Mouse (Mus musculus): ENCODE data around the gene Glp2r. TPM values are rescaled to one million over a fixed set of nuclear protein-coding genes. Genes with fewer than 3 reads are reported as not detected.

Glp2r gene
- not detected for total RNA-seq (2023)

GRCm38 (mm10) chr11:67771053-67771452, at the start of gene Glp2r:
TSS of gene Glp2r (minus strand) at chr11:67771153.

DNA sequence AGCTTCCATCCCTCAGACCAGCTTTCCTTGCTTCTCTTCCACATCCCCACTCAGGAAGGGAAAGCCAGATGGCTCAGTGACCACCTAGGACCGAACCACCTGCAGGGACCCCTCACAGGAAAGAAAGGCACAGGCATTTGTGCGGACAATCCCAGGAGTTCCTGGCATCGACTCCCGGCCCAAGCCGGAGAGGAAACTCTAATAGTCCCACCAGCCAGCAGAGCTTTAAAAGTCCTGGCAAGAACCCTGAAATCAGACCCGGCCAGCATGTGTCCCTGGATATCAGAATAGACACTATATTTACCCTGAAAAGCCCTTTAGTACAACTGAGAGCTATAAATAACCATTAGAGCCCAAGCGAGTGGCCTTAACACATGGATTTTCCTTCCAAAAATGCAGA, 27.0 kb upstream of the Glp2r start, which contains the start of gene Dhrs7c:
Gene Dhrs7c, plus strand, starts transcription at position 257 of the 400 bp plus-strand sequence.

DNA sequence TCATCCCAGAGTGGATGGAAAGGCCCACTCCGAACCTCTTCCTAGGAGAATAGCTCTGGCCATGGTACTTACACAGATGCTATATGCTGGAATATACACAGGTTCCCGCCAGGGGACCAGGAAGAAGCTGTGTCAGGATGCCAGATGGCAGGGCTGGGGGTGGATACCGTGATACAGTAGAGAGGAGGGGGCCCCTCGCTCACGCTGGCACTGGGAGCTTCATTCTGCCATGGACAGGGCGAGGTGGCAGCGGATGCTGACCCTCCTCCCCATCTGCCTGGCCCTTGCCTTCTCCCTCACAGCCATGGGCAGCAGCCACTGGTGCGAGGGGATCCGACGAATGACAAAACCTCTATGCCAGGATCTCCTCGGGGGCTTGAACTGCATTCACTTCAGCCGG, 3.4 kb upstream of the Glp2r start, which contains the start of gene Gsg1l2:
Gene Gsg1l2, plus strand, starts transcription at position 230 of the 400 bp plus-strand sequence.

DNA sequence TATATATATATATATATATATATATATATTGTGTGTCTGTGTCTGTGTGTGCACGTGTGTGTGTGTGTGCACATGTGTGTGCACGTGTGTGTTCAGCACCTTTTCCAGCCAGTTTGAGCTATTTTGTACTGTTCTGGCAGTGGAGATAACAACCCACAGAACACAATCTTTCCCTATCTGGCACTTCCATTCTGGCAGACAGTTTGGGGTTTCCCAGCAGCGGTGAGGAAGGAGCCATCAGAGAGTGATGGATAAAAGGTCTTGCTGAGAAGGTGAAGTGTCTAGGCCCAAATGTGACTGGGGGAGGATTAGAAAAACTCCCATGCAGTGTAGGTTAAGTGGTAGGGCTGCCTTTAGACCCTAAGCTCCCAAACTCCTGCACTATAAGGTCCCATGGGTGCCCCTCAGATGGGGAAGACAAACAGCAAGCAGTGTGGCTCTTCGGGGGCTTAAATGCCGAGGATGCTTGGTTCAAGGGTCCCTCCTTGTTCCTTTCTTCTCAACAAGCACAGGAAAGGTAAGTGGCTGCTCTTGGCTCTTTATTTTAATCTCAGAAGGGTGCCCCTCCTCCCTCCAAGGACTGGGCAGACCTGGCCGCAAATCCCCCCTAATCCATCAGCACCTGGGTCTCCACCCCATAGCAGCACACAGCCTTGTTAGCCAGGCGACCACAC, 76.1 kb downstream of the Glp2r start, which contains the start of gene Rcvrn:
Gene Rcvrn, plus strand, starts transcription at position 624 of the 674 bp plus-strand sequence.

Other genes with a start within 250 kb of the Glp2r start
- not detected for gene Rcvrn, start 75.8 kb downstream of the Glp2r start, total RNA-seq (2023)
- gene Gsg1l2, start 3.5 kb upstream of the Glp2r start, total RNA-seq (2023): not detected
- not detected for gene Dhrs7c, start 27.0 kb upstream of the Glp2r start, total RNA-seq (2023)
- not detected for gene Usp43, start 151.0 kb upstream of the Glp2r start, total RNA-seq (2023)
- not detected for gene Cfap52, start 194.5 kb upstream of the Glp2r start, total RNA-seq (2023)
- 10 to 100 TPM; 17.2 to 18.6 TPM for gene Stx8, start 195.0 kb upstream of the Glp2r start, total RNA-seq (2023)